Mouse (Mus musculus) MEL (cell line): Measurements from ENCODE around the gene Trpc7. TPM values are rescaled to one million over a fixed set of nuclear protein-coding genes. Genes with fewer than 3 reads are reported as not detected.

ENCODE experiments used
- DNase-seq: peaks from one replicate; pipeline ENCODE4 v3.0.0; 2011; ENCODE audit warnings: low read depth, low spot score
- H3K27ac ChIP-seq: 2 replicates; pipeline ENCODE4 v1.5.1; 2012; ENCODE audit warnings: low read depth, mild to moderate bottlenecking, control low read depth, low read length, moderate library complexity; ENCODE audit not compliant: control insufficient read depth
- H3K27me3 ChIP-seq, 2 experiments: fragments of 150-350 bp in 1 of 2; sonication (generic) in 1 of 2; 2 replicates each; pipeline ENCODE4 v1.6.1; 2012; ENCODE audit warnings: low read length in 2 of 2, mild to moderate bottlenecking in 2 of 2, improper control_type of control experiment in 1 of 2, moderate library complexity in 1 of 2; ENCODE audit not compliant: insufficient read depth in 2 of 2, control insufficient read depth in 1 of 2
- H3K36me3 ChIP-seq, 2 experiments: 2 replicates each; pipeline ENCODE4 v1.6.1; 2012 to 2014; ENCODE audit warnings: low read length in 2 of 2, improper control_type of control experiment in 1 of 2, inconsistent platforms in 1 of 2, mild to moderate bottlenecking in 1 of 2; ENCODE audit not compliant: insufficient read depth in 2 of 2, control insufficient read depth in 1 of 2
- H3K4me1 ChIP-seq, 2 experiments: fragments of 150-350 bp in 1 of 2; sonication (generic) in 1 of 2; 2 replicates each; pipeline ENCODE4 v1.6.1; 2012; ENCODE audit warnings: low read length in 2 of 2, improper control_type of control experiment in 1 of 2, mild to moderate bottlenecking in 1 of 2; ENCODE audit not compliant: insufficient read depth in 2 of 2, control insufficient read depth in 1 of 2
- H3K4me3 ChIP-seq, 2 experiments: fragments of 150-350 bp in 1 of 2; sonication (generic) in 1 of 2; 2 replicates each; pipeline ENCODE4 v1.5.1; 2012; ENCODE audit warnings: low read depth in 2 of 2, low read length in 2 of 2, mild to moderate bottlenecking in 2 of 2, moderate library complexity in 2 of 2, control low read depth in 1 of 2, improper control_type of control experiment in 1 of 2; ENCODE audit not compliant: control insufficient read depth in 1 of 2, insufficient read depth in 1 of 2
- H3K79me2 ChIP-seq: 2 replicates; pipeline ENCODE4 v1.6.1; 2012; ENCODE audit warnings: mild to moderate bottlenecking, low read length, moderate library complexity; ENCODE audit not compliant: control insufficient read depth, poor library complexity, insufficient read depth
- H3K9ac ChIP-seq: 2 replicates; pipeline ENCODE4 v1.6.1; 2012; ENCODE audit warnings: low read depth, mild to moderate bottlenecking, control low read depth, low read length, moderate library complexity; ENCODE audit not compliant: control insufficient read depth, poor library complexity, severe bottlenecking
- H3K9me3 ChIP-seq: fragments of 150-350 bp; sonication (generic); replicated peaks from 2 replicates; pipeline ENCODE4 v1.6.1; 2012; ENCODE audit warnings: mild to moderate bottlenecking, low read length, improper control_type of control experiment, moderate library complexity; ENCODE audit not compliant: insufficient read depth
- BHLHE40 ChIP-seq: IDR thresholded peaks from 2 replicates; pipeline ENCODE4 v1.6.1; 2012; ENCODE audit warnings: low read depth, mild to moderate bottlenecking, inconsistent platforms, low read length, improper control_type of control experiment, borderline replicate concordance
- ELF1 ChIP-seq: IDR thresholded peaks from 2 replicates; pipeline ENCODE4 v1.6.1; 2014; ENCODE audit warnings: low read depth, mild to moderate bottlenecking, inconsistent platforms, low read length, improper control_type of control experiment, moderate library complexity
- ETS1 ChIP-seq: IDR thresholded peaks from 2 replicates; pipeline ENCODE4 v1.6.1; 2012; ENCODE audit warnings: low read depth, mild to moderate bottlenecking, inconsistent platforms, low read length, improper control_type of control experiment, moderate library complexity
- GABPA ChIP-seq: IDR thresholded peaks from 2 replicates; pipeline ENCODE4 v1.6.1; 2012; ENCODE audit warnings: low read depth, mild to moderate bottlenecking, inconsistent platforms, low read length, improper control_type of control experiment, moderate library complexity
- GATA1 ChIP-seq: IDR thresholded peaks from 2 replicates; pipeline ENCODE4 v1.6.1; 2011; ENCODE audit warnings: low read depth, low read length, improper control_type of control experiment
- KAT2A ChIP-seq: conservative IDR thresholded peaks from 2 replicates; pipeline ENCODE4 v1.6.1; 2012; ENCODE audit warnings: low read depth, low read length, improper control_type of control experiment, inconsistent platforms
- MAFK ChIP-seq: IDR thresholded peaks from 2 replicates; pipeline ENCODE4 v1.6.1; 2011; ENCODE audit warnings: low read depth, mild to moderate bottlenecking, low read length, improper control_type of control experiment, borderline replicate concordance
- MAX ChIP-seq: IDR thresholded peaks from 2 replicates; pipeline ENCODE4 v1.6.1; 2011; ENCODE audit warnings: low read length, improper control_type of control experiment
- MAZ ChIP-seq: IDR thresholded peaks from 2 replicates; pipeline ENCODE4 v1.6.1; 2012; ENCODE audit warnings: low read depth, mild to moderate bottlenecking, inconsistent platforms, low read length, improper control_type of control experiment
- MEF2A ChIP-seq: IDR thresholded peaks from 2 replicates; pipeline ENCODE4 v1.6.1; 2014; ENCODE audit warnings: low read depth, mild to moderate bottlenecking, inconsistent platforms, low read length, improper control_type of control experiment; ENCODE audit not compliant: poor library complexity, insufficient replicate concordance, severe bottlenecking; ENCODE audit errors: extremely low read depth
- NELFE ChIP-seq: IDR thresholded peaks from 2 replicates; pipeline ENCODE4 v1.6.1; 2011; ENCODE audit warnings: low read depth, low read length, improper control_type of control experiment
- NRF1 ChIP-seq: IDR thresholded peaks from 2 replicates; pipeline ENCODE4 v1.6.1; 2014; ENCODE audit warnings: low read depth, mild to moderate bottlenecking, inconsistent platforms, low read length, improper control_type of control experiment, moderate library complexity; ENCODE audit not compliant: poor library complexity, insufficient read depth, severe bottlenecking
- POLR2A ChIP-seq, 2 experiments: IDR thresholded peaks; 2 replicates each; pipeline ENCODE4 v1.6.1; 2011 to 2012; ENCODE audit warnings: low read length in 2 of 2, mild to moderate bottlenecking in 2 of 2, control low read depth in 1 of 2, improper control_type of control experiment in 1 of 2, low read depth in 1 of 2, moderate library complexity in 1 of 2; ENCODE audit not compliant: control insufficient read depth in 1 of 2, insufficient read depth in 1 of 2, poor library complexity in 1 of 2
- POLR2AphosphoS2 ChIP-seq: IDR thresholded peaks from 2 replicates; pipeline ENCODE4 v1.6.1; 2011; ENCODE audit warnings: low read length, improper control_type of control experiment
- RAD21 ChIP-seq: IDR thresholded peaks from 2 replicates; pipeline ENCODE4 v1.6.1; 2011; ENCODE audit warnings: mild to moderate bottlenecking, low read depth, low read length, improper control_type of control experiment
- RCOR1 ChIP-seq: IDR thresholded peaks from 2 replicates; pipeline ENCODE4 v1.6.1; 2012; ENCODE audit warnings: low read depth, mild to moderate bottlenecking, inconsistent platforms, low read length, improper control_type of control experiment
- SIN3A ChIP-seq: IDR thresholded peaks from 2 replicates; pipeline ENCODE4 v1.6.1; 2012; ENCODE audit warnings: low read length, improper control_type of control experiment, inconsistent platforms
- TBP ChIP-seq: IDR thresholded peaks from 2 replicates; pipeline ENCODE4 v1.8.0; 2011; ENCODE audit warnings: low read depth, low read length, improper control_type of control experiment
- UBTF ChIP-seq: IDR thresholded peaks from 2 replicates; pipeline ENCODE4 v1.6.1; 2012; ENCODE audit warnings: low read depth, mild to moderate bottlenecking, inconsistent platforms, low read length, improper control_type of control experiment, moderate library complexity, borderline replicate concordance; ENCODE audit not compliant: insufficient read depth
- ZC3H11A ChIP-seq: IDR thresholded peaks from 2 replicates; pipeline ENCODE4 v1.6.1; 2012; ENCODE audit warnings: low read depth, mild to moderate bottlenecking, inconsistent platforms, low read length, improper control_type of control experiment
- ZKSCAN1 ChIP-seq: IDR thresholded peaks from 2 replicates; pipeline ENCODE4 v1.6.1; 2012; ENCODE audit warnings: low read depth, mild to moderate bottlenecking, inconsistent platforms, low read length, improper control_type of control experiment, moderate library complexity
- ZNF384 ChIP-seq: IDR thresholded peaks from 2 replicates; pipeline ENCODE4 v1.6.1; 2012; ENCODE audit warnings: low read depth, mild to moderate bottlenecking, inconsistent platforms, low read length, improper control_type of control experiment
- polyA plus RNA-seq, 2 experiments: library from polyadenylated mRNA; stranded (reverse) in 1 of 2; unstranded in 1 of 2; fragments of >175 nt in 1 of 2; fragments of >200 nt in 1 of 2; gene quantifications; 2 replicates each; pipeline versions ENCODE4 v1.2.1 to v1.2.4; 2012; ENCODE audit warnings: low replicate concordance in 2 of 2, low read depth in 1 of 2; ENCODE audit not compliant: insufficient read length in 2 of 2, insufficient read depth in 1 of 2, missing spikeins in 1 of 2
- total RNA-seq: library from RNA; depleted of rRNA; stranded (reverse); fragments of 300-350 nt; gene quantifications from 2 replicates; pipeline ENCODE4 v1.2.3, GENCODE M21; 2012

The Trpc7 gene
- total and polyA plus RNA-seq, 3 experiments, result not detected

DNA sequence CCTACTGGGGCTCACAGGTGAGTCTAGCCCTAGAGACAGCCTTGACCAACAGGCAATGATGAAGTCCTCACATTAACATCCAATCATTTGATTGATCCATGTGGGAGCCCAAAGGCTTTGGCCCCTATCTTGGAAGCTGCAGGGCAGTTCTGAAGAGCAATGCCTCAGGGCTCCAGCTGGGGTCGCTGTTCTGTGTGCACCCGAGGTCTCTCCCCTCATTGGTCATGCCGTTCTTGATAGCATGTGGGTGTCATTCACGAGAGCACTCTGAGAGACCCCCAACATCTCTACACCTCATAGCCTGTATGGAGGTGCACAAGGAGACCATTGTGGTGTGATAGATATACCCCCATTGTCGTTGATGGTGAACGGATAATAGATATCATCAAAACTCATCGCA lies 18.9 kb upstream of the Trpc7 start:
- Histone ChIP-seq H3K79me2 (no peaks in the 10 kb centered on the region), H3K4me3 (no peak overlapping the region), H3K36me3 (no peaks in the 10 kb centered on the region), H3K9ac (no peak overlapping the region), H3K27me3 (no peaks in the 10 kb centered on the region), H3K9me3 (no peaks in the 10 kb centered on the region), H3K4me1 (no peaks in the 10 kb centered on the region), H3K27ac (no peak overlapping the region)
- no peak for DNase-seq
- no peak for TF ChIP-seq MAZ
- TF ChIP-seq BHLHE40, result no peak
- TF ChIP-seq ZKSCAN1, result no peak
- TF ChIP-seq KAT2A, result no peak
- TF ChIP-seq POLR2AphosphoS2, result no peak
- no peak for TF ChIP-seq ELF1
- no peak for TF ChIP-seq MEF2A
- no peak for TF ChIP-seq ZC3H11A
- TF ChIP-seq SIN3A, result no peak
- no peak for TF ChIP-seq UBTF

DNA sequence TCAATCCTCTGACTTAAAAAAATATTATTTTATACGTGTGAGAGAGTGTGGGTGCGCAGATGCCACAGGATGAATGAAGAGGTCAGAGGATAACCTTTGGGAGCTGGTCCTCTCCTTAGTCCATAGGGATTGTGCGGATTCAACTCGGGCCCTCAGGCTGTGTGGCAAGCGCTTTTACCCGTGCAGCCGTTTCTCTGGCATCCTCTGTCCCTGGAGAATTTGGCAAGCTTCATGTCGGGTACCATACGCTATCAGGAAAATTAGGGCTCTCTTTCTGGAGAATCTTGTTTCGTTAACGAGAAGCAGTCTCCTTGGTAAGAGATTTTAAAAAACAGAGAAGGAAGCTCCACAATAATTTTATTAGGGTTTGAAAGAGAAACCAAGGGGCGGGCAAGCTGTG lies 15.3 kb upstream of the Trpc7 start:
- no peak overlapping the region for H3K9ac ChIP-seq
- H3K27ac ChIP-seq, result no peak overlapping the region
- DNase-seq, result no peak
- no peaks in the 10 kb centered on the region for H3K36me3 ChIP-seq
- H3K27me3 ChIP-seq, result no peaks in the 10 kb centered on the region
- TF ChIP-seq MAFK (no peak), NELFE (no peak), GATA1 (no peak), POLR2A (IDR thresholded peaks at IDR 0.05; ENCODE audit: control insufficient read depth in 1 of 2, insufficient read depth in 1 of 2, low read depth in 1 of 2, low read length in 2 of 2, poor library complexity in 1 of 2) (no peak), ETS1 (no peak), RCOR1 (no peak), NRF1 (no peak), GABPA (no peak), TBP (no peak), POLR2AphosphoS2 (no peak), ZNF384 (no peak), MAX (no peak), RAD21 (no peak), ZC3H11A (no peak), UBTF (no peak)
- H3K9me3 ChIP-seq, result no peaks in the 10 kb centered on the region
- no peaks in the 10 kb centered on the region for H3K4me1 ChIP-seq
- H3K4me3 ChIP-seq, result no peak overlapping the region
- H3K79me2 ChIP-seq, result no peaks in the 10 kb centered on the region
